Mouse (Mus musculus): Measurements from ENCODE around the gene Map6.

GRCm38 (mm10) chr7:99225421-99225820 is 41.8 kb upstream of the Map6 start:
- no peak for TF ChIP-seq CEBPB (IDR thresholded peaks at IDR 0.05; ENCODE audit: insufficient read depth, poor library complexity, severe bottlenecking)
- no peak for TF ChIP-seq E2F4 (IDR thresholded peaks at IDR 0.05; ENCODE audit: insufficient read depth)
- no peak for TF ChIP-seq POLR2A (IDR thresholded peaks at IDR 0.05; ENCODE audit: insufficient read length, low read depth)
- TF ChIP-seq MYOD1 (IDR thresholded peaks at IDR 0.05; ENCODE audit: control insufficient read depth in 1 of 3, insufficient read length in 2 of 3, low read depth in 2 of 3): no peak

Measured in myocyte (in vitro differentiated cells).